8 mouse cellular contexts compared by ENCODE assay signal in the genomic region with DNA sequence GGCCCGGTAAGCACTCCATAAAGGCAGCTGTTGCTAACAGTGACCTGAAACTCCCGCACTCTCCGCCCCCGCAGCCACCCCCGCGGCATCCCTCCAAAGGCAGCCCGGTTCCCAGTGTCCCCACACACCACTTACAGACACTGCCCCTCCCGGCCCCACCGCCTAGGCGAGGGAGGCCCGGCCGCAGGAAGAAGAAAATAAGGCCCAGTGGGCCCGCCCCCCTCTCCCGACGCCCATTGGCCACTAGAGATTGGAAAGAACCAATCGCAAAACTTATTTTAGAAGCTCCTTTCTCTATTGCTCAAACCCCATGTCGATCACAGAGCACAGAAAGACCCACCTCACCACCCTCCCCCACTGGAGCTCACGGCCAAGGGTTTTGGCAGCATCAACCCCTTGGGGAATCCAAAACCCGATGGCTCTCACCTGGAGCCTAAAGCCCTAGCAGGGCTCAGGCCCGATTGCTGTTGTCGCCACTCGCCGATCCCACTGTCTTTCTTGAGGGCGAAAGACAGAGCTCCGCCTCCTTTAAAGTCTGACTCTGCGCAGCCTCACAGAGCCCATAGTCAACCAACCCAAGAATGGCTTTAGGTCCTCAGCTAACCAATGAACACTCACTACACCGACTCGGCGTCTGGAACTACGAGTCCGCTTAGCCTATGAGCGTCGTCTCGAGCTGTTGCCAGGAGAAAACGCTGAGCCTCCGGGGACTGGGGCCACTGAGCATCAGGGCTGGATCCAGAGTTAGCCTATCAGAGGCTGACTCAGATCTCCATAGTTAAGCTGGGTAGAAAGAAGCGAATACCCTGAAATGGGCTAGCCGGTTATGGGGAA. TPM values are rescaled to one million over a fixed set of nuclear protein-coding genes. Genes with fewer than 3 reads are reported as not detected.
DNase-seq lines count a peak whose midpoint lies in the region; ATAC-seq lines count a peak whose summit lies in the region.

Kdm4a (minus strand) TSS at position 577 of the 834 bp plus-strand sequence.

- peak; percentile 87 to 89 for DNase-seq in B cell, adult 2 months
- DNase-seq in brain, adult 2 months (ENCODE audit: low read depth, low spot score), result peak; percentile 100
- peak; percentile 99 for DNase-seq in heart, embryonic 10.5 days (ENCODE audit: low spot score)
- DNase-seq in liver, result peak; percentile 95
- peak; percentile 91 to 93 for DNase-seq in spleen, postnatal 4 days (ENCODE audit: low spot score in 2 of 2)

- no peaks in the 10 kb centered on the region for H3K27me3 ChIP-seq in heart, embryonic 10.5 days (ENCODE audit: insufficient read depth, poor library complexity, severe bottlenecking)
- H3K27me3 ChIP-seq in kidney, embryonic 15.5 days, result no peaks in the 10 kb centered on the region

- H3K4me2 ChIP-seq in kidney, embryonic 15.5 days, result peak within 1 kb of the TSS; percentile 77

- H3K9ac ChIP-seq in kidney, embryonic 15.5 days, result peak within 1 kb of the TSS; percentile 75

- H3K36me3 ChIP-seq in heart, embryonic 10.5 days, result peaks cover 28% of the 10 kb centered on the region
- H3K36me3 ChIP-seq in kidney, embryonic 15.5 days, result peaks cover 28% of the 10 kb centered on the region

- no peaks in the 10 kb centered on the region for H3K9me3 ChIP-seq in heart, embryonic 10.5 days
- no peaks in the 10 kb centered on the region for H3K9me3 ChIP-seq in kidney, embryonic 15.5 days (replicated peaks)

- peaks cover 13% of the 10 kb centered on the region for H3K4me1 ChIP-seq in heart, embryonic 10.5 days
- H3K4me1 ChIP-seq in kidney, embryonic 15.5 days, result peaks cover 12% of the 10 kb centered on the region

- under 1% methylated on average over 37 of the region's 38 CpGs for WGBS in heart, embryonic 10.5 days
- under 1% methylated on average over 38 of the region's 38 CpGs for WGBS in kidney, embryonic 15.5 days

- H3K27ac ChIP-seq in heart, embryonic 10.5 days, result peak within 1 kb of the TSS; percentile 98
- H3K27ac ChIP-seq in kidney, embryonic 15.5 days, result peak within 1 kb of the TSS; percentile 98

- peak within 1 kb of the TSS; percentile 83 for H3K4me3 ChIP-seq in heart, embryonic 10.5 days
- H3K4me3 ChIP-seq in kidney, embryonic 15.5 days (replicated peaks), result peak within 1 kb of the TSS; percentile 79

- ATAC-seq in erythroblast, adult 5-6 weeks (replicated peaks; ENCODE audit: low FRiP score, poor library complexity, severe bottlenecking), result peak; percentile 95
- ATAC-seq in kidney, embryonic 15.5 days (replicated peaks; ENCODE audit: low FRiP score), result peak; percentile 100
- peak; percentile 99 for ATAC-seq in monocyte, adult 5-6 weeks (replicated peaks; ENCODE audit: insufficient number of reproducible peaks, low FRiP score, low TSS enrichment, poor library complexity, severe bottlenecking)

RNA-seq across cellular contexts. Expression of gene Kdm4a, which starts in this region (rescaled TPM):
- 21.5 and 27.2 TPM in 2 replicates for total RNA-seq in erythroblast, adult 5-6 weeks (2015; ENCODE audit: low replicate concordance)
- 56.9 and 76.8 TPM in 2 replicates for total RNA-seq in erythroblast, adult 5-6 weeks (2017; ENCODE audit: low replicate concordance)
- polyA plus RNA-seq in heart, embryonic 10.5 days (2016; fragmentation: Nextera tagmentation; extraction: Ambion mirVana), result 22.9 and 26.6 TPM in 2 replicates
- polyA plus RNA-seq in kidney, embryonic 15.5 days (2015; fragmentation: Nextera tagmentation; extraction: Ambion mirVana), result 39.5 and 40.8 TPM in 2 replicates
- 43.8 to 59.4 TPM (median 48.6 TPM) in 3 replicates for total RNA-seq in monocyte, adult 5-6 weeks (2017)

Comparison
In these comparisons a context has a peak if more than half of its experiments do, and no peak if none do; other contexts are left out.
1. Peak in every context shown above with its lines: DNase-seq, ATAC-seq, H3K4me3 ChIP-seq and H3K27ac ChIP-seq.